Mouse (Mus musculus): ENCODE data around the gene Plod3. TPM values are rescaled to one million over a fixed set of nuclear protein-coding genes. Genes with fewer than 3 reads are reported as not detected.
"Not testable (repeated sequence)": the region's sequence is repeated elsewhere in the genome, so short reads cannot be mapped to it uniquely, and the experiment has no call there.

Plod3 gene
- polyA plus RNA-seq (2014; fragmentation: Nextera tagmentation; extraction: Ambion mirVana), result 31.8 and 34.8 TPM in 2 replicates

DNA sequence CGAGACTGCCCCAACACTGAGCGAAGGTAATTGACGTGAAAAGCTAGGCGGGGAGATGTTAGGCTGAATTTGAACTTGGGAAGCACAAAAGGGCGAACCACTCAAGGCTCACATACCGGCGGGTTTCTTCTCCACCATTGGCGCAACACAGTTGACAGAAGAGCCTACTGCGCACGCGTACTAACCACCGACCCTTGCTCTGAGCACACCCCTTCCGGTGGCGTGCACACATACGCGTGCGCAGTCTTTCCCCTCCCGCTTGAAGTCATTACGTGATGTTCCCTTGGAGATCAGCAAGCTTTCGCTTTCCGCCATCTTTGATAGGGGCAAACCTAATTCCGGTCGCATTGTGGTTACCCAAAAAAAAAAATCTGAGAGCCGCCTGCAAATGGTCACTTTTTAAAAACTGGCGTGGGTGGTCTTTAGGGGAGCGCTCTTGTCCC is at the start of gene Plod3:
Plod3 (plus strand) TSS at position 325 of the 443 bp plus-strand sequence.
- H3K9me3 ChIP-seq (ENCODE audit: control insufficient read depth, low read length), result no peaks in the 10 kb centered on the region
- peak within 1 kb of the TSS; percentile 86 for H3K9ac ChIP-seq (ENCODE audit: low read length)
- peak within 1 kb of the TSS; percentile 93 for H3K27ac ChIP-seq (ENCODE audit: low read depth, low read length)
- peak within 1 kb of the TSS; percentile 57 for H3K4me3 ChIP-seq (ENCODE audit: low read depth, low read length)
- under 1% methylated on average over 26 of the region's 26 CpGs for WGBS
- H3K27me3 ChIP-seq (ENCODE audit: control insufficient read depth, insufficient read depth, low read length), result no peaks in the 10 kb centered on the region
- H3K4me2 ChIP-seq (ENCODE audit: low read depth), result peak within 1 kb of the TSS; percentile 74
- H3K4me1 ChIP-seq (ENCODE audit: control insufficient read depth, insufficient read depth, low read length), result peaks cover 12% of the 10 kb centered on the region; the same call in 1 of the 2 replicates
- peak; percentile 79 for ATAC-seq (ENCODE audit: insufficient read depth, low FRiP score, low TSS enrichment)
- peaks cover 9% of the 10 kb centered on the region for H3K36me3 ChIP-seq (ENCODE audit: control insufficient read depth, insufficient read depth, low read length)
- peak; percentile 97 for DNase-seq (ENCODE audit: low spot score)

DNA sequence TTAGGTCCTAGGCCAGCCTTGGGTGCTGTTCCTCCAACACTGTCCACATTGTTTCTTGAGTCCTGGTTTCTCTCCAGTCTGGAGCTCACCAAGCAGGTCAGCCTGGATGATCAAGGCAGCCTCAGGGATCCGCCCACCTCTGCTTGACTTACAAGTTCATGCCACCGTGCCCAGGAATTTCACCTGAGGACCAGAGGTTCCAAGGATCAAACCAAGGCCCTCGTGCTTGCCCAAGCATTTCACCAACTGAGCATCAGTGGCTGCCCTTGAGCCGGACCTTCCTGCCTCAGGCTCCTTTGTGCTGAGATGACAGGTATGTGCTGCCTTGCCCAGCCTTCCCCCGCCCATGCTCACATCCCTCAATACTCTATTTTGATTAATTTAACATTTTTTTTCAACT is 49.2 kb upstream of the Plod3 start:
- H3K27ac ChIP-seq (ENCODE audit: low read depth, low read length), result no peak overlapping the region
- H3K4me2 ChIP-seq (ENCODE audit: low read depth), result no peak overlapping the region
- no peaks in the 10 kb centered on the region for H3K36me3 ChIP-seq (ENCODE audit: control insufficient read depth, insufficient read depth, low read length)
- DNase-seq (ENCODE audit: low spot score) (no peak), ATAC-seq (ENCODE audit: insufficient read depth, low FRiP score, low TSS enrichment) (no peak)
- no peaks in the 10 kb centered on the region for H3K9me3 ChIP-seq (ENCODE audit: control insufficient read depth, low read length)
- no peak overlapping the region for H3K9ac ChIP-seq (ENCODE audit: low read length)
- H3K4me3 ChIP-seq (ENCODE audit: low read depth, low read length), result no peak overlapping the region
- no peaks in the 10 kb centered on the region for H3K4me1 ChIP-seq (ENCODE audit: control insufficient read depth, insufficient read depth, low read length)
- 88% methylated on average over 5 of the region's 5 CpGs for WGBS
- no peaks in the 10 kb centered on the region for H3K27me3 ChIP-seq (ENCODE audit: control insufficient read depth, insufficient read depth, low read length)

DNA sequence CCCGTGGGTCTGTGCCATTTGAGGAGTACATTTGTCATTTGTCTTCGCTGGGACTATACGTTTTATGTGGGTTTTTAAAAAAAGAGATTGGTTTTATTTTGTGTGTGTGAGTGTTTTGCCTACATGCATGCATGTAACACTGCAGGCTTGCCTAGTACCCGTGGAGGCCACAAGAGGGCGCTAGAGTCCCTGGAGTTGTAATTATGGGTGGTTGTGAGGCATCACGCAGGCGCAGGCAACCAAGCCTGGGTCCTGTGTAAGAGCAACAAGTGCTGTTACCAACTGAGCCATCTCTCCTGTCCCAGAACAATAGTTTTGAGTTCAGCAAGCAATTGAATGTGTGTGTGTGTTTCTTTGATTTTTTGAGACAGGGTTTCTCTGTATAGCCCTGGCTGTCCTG is 47.5 kb upstream of the Plod3 start:
- WGBS, result 63% methylated on average over 7 of the region's 7 CpGs

DNA sequence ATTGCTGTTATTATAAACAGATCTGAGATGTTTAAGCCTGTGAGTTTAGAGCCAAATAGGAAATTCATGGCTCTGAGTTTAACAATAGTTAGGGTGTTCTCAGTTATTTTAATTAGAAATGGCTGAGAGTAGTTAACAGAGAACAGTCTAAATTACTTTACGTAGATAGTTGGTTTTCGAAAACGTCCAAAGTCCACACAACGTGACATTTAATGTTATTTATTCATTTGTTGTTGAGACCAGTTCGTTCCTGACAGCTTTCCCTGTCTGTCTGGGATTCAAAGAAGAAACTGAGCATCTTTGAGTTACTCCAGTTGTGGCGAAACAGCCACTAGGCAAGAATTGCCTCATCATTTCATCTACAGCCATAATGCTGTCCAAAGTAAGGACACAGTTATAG is 46.8 kb upstream of the Plod3 start:
- H3K4me1 ChIP-seq (ENCODE audit: control insufficient read depth, insufficient read depth, low read length); H3K27ac ChIP-seq (ENCODE audit: low read depth, low read length); ATAC-seq (ENCODE audit: insufficient read depth, low FRiP score, low TSS enrichment); DNase-seq (ENCODE audit: low spot score); H3K9me3 ChIP-seq (ENCODE audit: control insufficient read depth, low read length); H3K4me3 ChIP-seq (ENCODE audit: low read depth, low read length); H3K27me3 ChIP-seq (ENCODE audit: control insufficient read depth, insufficient read depth, low read length); H3K9ac ChIP-seq (ENCODE audit: low read length); H3K4me2 ChIP-seq (ENCODE audit: low read depth); H3K36me3 ChIP-seq (ENCODE audit: control insufficient read depth, insufficient read depth, low read length): not testable (repeated sequence)
- 85% methylated on average over 6 of the region's 6 CpGs for WGBS

More for the DNA sequence above, 47.5 kb upstream of the Plod3 start:
- DNase-seq (ENCODE audit: low spot score) (no peak), ATAC-seq (ENCODE audit: insufficient read depth, low FRiP score, low TSS enrichment) (no peak)
- Histone ChIP-seq H3K9me3 (ENCODE audit: control insufficient read depth, low read length) (no peaks in the 10 kb centered on the region), H3K4me3 (ENCODE audit: low read depth, low read length) (no peak overlapping the region), H3K36me3 (ENCODE audit: control insufficient read depth, insufficient read depth, low read length) (no peaks in the 10 kb centered on the region), H3K4me2 (ENCODE audit: low read depth) (no peak overlapping the region), H3K9ac (ENCODE audit: low read length) (no peak overlapping the region), H3K27ac (ENCODE audit: low read depth, low read length) (no peak overlapping the region), H3K4me1 (ENCODE audit: control insufficient read depth, insufficient read depth, low read length) (no peaks in the 10 kb centered on the region), H3K27me3 (ENCODE audit: control insufficient read depth, insufficient read depth, low read length) (no peaks in the 10 kb centered on the region)

DNA sequence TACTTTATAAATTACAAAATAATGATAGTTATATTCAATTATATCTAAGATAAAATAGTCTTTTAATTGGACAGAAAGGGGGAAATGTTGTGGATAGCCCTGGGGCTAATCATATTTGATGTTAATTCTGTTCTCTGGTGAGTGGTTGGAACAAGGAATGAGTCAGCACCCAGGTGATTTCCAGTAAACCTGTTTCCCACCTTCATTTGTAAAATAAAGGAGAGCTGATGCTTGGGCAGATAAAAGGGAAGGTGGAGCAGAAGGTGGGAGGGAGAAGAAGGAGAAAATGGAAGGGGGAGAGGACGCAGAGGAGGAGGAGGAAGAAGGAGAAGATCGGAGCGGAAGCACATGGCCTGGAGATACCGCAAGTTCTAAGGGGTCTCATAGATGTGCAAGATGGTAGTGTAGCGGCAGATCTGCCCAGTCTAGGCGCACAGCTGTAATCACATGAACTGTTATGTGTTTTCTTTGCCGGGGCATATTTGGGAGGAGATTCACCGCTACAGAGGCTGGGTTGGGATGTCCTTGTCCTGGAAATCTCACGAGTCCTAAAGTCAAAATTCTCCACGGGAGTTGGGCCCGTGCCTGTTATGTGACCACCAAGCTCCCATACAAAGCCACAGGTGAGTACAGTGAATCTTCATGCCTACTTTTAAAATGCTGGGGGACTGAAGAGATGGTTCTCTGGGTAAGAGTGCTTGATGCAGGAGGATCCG is 45.8 kb upstream of the Plod3 start:
- 88% methylated on average over 12 of the region's 12 CpGs for WGBS
- Histone ChIP-seq H3K36me3 (ENCODE audit: control insufficient read depth, insufficient read depth, low read length) (no peaks in the 10 kb centered on the region), H3K9me3 (ENCODE audit: control insufficient read depth, low read length) (no peaks in the 10 kb centered on the region), H3K4me1 (ENCODE audit: control insufficient read depth, insufficient read depth, low read length) (no peaks in the 10 kb centered on the region), H3K4me2 (ENCODE audit: low read depth) (no peak overlapping the region), H3K27ac (ENCODE audit: low read depth, low read length) (no peak overlapping the region), H3K27me3 (ENCODE audit: control insufficient read depth, insufficient read depth, low read length) (no peaks in the 10 kb centered on the region), H3K4me3 (ENCODE audit: low read depth, low read length) (no peak overlapping the region), H3K9ac (ENCODE audit: low read length) (no peak overlapping the region)
- ATAC-seq (ENCODE audit: insufficient read depth, low FRiP score, low TSS enrichment), result no peak
- no peak for DNase-seq (ENCODE audit: low spot score)

DNA sequence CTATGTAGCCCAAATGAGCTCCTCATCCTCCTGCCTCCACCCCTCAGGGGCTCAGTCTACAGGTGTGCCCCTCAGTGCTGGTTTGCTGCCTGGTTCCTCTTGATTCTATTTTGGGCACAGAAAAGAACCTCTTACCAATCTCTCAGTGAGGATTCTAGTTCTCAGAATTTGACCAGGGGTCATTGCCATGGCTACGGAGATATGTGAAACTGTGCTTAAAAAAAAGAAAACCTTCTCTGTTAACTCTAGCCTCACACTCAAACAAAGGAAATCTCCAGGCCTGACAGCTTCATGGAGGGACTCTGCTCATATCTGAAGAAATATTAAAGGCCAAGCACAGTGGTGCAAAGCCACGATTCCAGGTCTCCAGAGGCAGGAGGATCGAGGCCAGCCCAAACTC is 44.0 kb upstream of the Plod3 start:
- H3K36me3 ChIP-seq (ENCODE audit: control insufficient read depth, insufficient read depth, low read length), result no peaks in the 10 kb centered on the region
- no peak overlapping the region for H3K4me3 ChIP-seq (ENCODE audit: low read depth, low read length)
- ATAC-seq (ENCODE audit: insufficient read depth, low FRiP score, low TSS enrichment), result no peak
- no peak overlapping the region for H3K27ac ChIP-seq (ENCODE audit: low read depth, low read length)
- H3K9ac ChIP-seq (ENCODE audit: low read length), result no peak overlapping the region
- WGBS, result 82% methylated on average over 3 of the region's 3 CpGs
- no peak overlapping the region for H3K4me2 ChIP-seq (ENCODE audit: low read depth)
- no peaks in the 10 kb centered on the region for H3K4me1 ChIP-seq (ENCODE audit: control insufficient read depth, insufficient read depth, low read length)
- DNase-seq (ENCODE audit: low spot score), result no peak
- no peaks in the 10 kb centered on the region for H3K9me3 ChIP-seq (ENCODE audit: control insufficient read depth, low read length)
- H3K27me3 ChIP-seq (ENCODE audit: control insufficient read depth, insufficient read depth, low read length), result no peaks in the 10 kb centered on the region

DNA sequence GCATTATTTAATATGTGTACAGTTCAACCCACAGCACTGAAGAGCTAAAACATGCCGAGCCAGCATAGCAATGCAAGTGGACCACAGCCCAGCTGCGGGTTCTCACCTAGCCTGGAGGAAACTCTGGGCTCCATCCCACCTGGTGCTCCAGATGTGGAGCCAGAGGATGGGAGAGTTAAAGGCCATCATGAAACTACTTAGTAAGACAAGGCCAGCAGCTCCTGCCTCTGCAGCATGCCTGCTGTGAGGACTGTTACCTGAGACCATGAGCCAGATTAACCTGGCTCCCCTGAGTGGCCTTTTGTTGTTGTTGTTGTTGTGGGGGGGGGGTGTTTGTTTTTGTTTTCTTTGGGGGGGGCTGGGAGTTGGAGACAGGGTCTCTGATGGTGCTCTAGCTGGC is 43.4 kb upstream of the Plod3 start:
- Histone ChIP-seq H3K27me3 (ENCODE audit: control insufficient read depth, insufficient read depth, low read length) (no peaks in the 10 kb centered on the region), H3K4me1 (ENCODE audit: control insufficient read depth, insufficient read depth, low read length) (no peaks in the 10 kb centered on the region), H3K4me2 (ENCODE audit: low read depth) (no peak overlapping the region), H3K9me3 (ENCODE audit: control insufficient read depth, low read length) (no peaks in the 10 kb centered on the region), H3K9ac (ENCODE audit: low read length) (no peak overlapping the region), H3K36me3 (ENCODE audit: control insufficient read depth, insufficient read depth, low read length) (no peaks in the 10 kb centered on the region), H3K4me3 (ENCODE audit: low read depth, low read length) (no peak overlapping the region), H3K27ac (ENCODE audit: low read depth, low read length) (no peak overlapping the region)
- no peak for ATAC-seq (ENCODE audit: insufficient read depth, low FRiP score, low TSS enrichment)
- DNase-seq (ENCODE audit: low spot score), result no peak
- WGBS, result 79% methylated on average over 2 of the region's 2 CpGs

DNA sequence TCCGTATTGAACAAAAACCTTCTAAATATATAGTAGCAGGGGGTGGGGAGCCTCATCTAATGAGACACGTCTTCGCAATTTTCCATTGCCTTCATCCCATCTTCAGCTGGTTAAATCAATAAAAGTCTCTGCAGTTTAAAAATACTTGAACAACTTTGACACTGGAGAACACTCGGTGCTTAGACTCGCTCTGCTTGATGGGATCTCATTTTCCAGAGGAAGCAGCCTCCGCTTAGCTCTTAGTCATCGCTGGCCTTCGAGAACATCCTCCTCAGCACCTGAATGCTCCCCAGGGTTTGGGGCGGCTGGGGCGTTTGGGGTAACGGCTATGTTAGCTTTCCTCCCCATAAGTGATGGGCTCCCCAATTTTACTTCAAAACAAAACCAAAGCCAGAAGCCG is 41.7 kb upstream of the Plod3 start:
- Histone ChIP-seq H3K36me3 (ENCODE audit: control insufficient read depth, insufficient read depth, low read length) (no peaks in the 10 kb centered on the region), H3K27me3 (ENCODE audit: control insufficient read depth, insufficient read depth, low read length) (no peaks in the 10 kb centered on the region), H3K9ac (ENCODE audit: low read length) (no peak overlapping the region), H3K27ac (ENCODE audit: low read depth, low read length) (no peak overlapping the region), H3K4me3 (ENCODE audit: low read depth, low read length) (no peak overlapping the region), H3K9me3 (ENCODE audit: control insufficient read depth, low read length) (no peaks in the 10 kb centered on the region), H3K4me1 (ENCODE audit: control insufficient read depth, insufficient read depth, low read length) (no peaks in the 10 kb centered on the region), H3K4me2 (ENCODE audit: low read depth) (no peak overlapping the region)
- no peak for DNase-seq (ENCODE audit: low spot score)
- 86% methylated on average over 12 of the region's 12 CpGs for WGBS
- no peak for ATAC-seq (ENCODE audit: insufficient read depth, low FRiP score, low TSS enrichment)

DNA sequence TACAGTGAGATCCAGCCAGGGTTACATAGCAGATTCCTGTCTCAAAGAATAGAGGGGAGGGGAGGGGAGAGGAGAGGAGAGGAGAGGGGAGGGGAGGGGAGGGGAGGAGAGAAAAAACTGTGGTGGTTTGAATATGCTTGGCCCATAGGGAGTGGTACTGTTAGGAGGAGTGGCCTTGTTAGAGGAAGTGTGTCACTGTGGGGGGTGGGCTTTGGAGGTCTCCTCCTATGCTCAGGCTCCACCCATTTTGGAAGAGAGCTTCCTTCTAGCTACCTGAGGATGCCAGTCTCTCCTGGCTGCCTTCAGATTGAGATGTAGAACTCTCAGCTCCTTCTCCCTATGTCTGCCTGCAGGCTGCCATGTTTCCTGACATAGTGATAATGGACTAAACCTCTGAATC is 38.9 kb upstream of the Plod3 start:
- no peak overlapping the region for H3K4me3 ChIP-seq (ENCODE audit: low read depth, low read length)
- no peak for ATAC-seq (ENCODE audit: insufficient read depth, low FRiP score, low TSS enrichment)
- no peak overlapping the region for H3K9ac ChIP-seq (ENCODE audit: low read length)
- no peak for DNase-seq (ENCODE audit: low spot score)
- H3K27me3 ChIP-seq (ENCODE audit: control insufficient read depth, insufficient read depth, low read length), result no peaks in the 10 kb centered on the region
- H3K27ac ChIP-seq (ENCODE audit: low read depth, low read length), result no peak overlapping the region
- H3K9me3 ChIP-seq (ENCODE audit: control insufficient read depth, low read length), result no peaks in the 10 kb centered on the region
- no peak overlapping the region for H3K4me2 ChIP-seq (ENCODE audit: low read depth)
- H3K4me1 ChIP-seq (ENCODE audit: control insufficient read depth, insufficient read depth, low read length), result no peaks in the 10 kb centered on the region
- no peaks in the 10 kb centered on the region for H3K36me3 ChIP-seq (ENCODE audit: control insufficient read depth, insufficient read depth, low read length)
